Mouse (Mus musculus) layer of hippocampus, adult 11-12 months (tissue): ENCODE measurements at regions not wholly inside any gene's neighbourhood (a gene's known extent, or its start where the extent isn't known, plus 50 kb on each side); places are given as distances from the start of the nearest gene placed in this dataset.

ENCODE experiments used
- DNase-seq: peaks from one replicate; pipeline ENCODE4 v3.0.0; 2022; ENCODE audit warnings: low spot score

DNA sequence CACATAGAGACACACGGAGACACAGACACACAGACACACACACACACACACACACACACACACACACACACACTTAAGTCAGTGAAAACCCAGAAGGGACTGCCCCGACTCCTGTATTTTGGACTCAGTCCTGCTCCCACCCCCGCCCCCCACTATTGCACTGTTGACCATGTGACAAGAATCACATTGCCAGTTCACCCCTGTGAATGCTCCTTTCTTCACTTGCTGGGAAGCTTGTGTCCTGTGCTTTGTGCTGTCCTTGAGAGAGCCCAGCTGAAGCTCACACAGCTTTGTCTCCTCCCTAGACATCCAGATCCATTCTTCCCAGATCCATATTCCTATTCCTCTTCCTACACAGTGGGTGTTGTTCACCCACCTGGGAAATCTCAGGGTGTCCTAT, 400.0 kb downstream of the Cdh26 start:
- DNase-seq: no peak

- DNase-seq: no peak
Measured at GRCm38 (mm10) chr2:178834986-178835385, 404.7 kb downstream of the Cdh26 start.

- DNase-seq: no peak
Measured at GRCm38 (mm10) chr2:178838571-178838970, 408.2 kb downstream of the Cdh26 start.

DNA sequence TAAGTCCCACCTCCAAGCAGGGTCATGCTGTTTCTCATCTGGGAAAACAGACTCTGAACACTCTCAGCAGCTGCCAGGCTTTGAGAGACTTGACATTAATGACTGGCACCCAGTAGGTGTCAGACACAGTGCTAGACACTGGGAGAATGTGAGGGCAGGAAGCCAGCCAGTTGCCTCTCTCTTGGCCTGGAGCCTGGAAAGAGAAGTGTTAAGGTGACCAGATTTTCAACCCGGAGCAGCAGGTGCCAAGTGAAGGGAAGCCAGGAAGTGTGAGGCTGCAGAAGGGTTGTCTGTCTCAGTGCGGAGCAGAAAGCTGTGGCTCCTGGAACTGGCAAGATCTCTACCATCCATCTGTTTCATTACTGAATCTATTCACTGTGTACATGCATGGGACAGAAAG, 410.6 kb downstream of the Cdh26 start:
- peak; percentile 39 for DNase-seq

- peak; percentile 24 for DNase-seq
Measured at GRCm38 (mm10) chr2:178842595-178842994, 412.3 kb downstream of the Cdh26 start.

GRCm38 (mm10) chr2:178843458-178843857, 413.1 kb downstream of the Cdh26 start:
- DNase-seq: no peak

GRCm38 (mm10) chr2:178844561-178844960, 414.2 kb downstream of the Cdh26 start:
- no peak for DNase-seq

- no peak for DNase-seq
Measured at GRCm38 (mm10) chr2:178850320-178850719, 420.0 kb downstream of the Cdh26 start.

GRCm38 (mm10) chr2:178850769-178851168, 420.4 kb downstream of the Cdh26 start:
- DNase-seq: no peak

DNA sequence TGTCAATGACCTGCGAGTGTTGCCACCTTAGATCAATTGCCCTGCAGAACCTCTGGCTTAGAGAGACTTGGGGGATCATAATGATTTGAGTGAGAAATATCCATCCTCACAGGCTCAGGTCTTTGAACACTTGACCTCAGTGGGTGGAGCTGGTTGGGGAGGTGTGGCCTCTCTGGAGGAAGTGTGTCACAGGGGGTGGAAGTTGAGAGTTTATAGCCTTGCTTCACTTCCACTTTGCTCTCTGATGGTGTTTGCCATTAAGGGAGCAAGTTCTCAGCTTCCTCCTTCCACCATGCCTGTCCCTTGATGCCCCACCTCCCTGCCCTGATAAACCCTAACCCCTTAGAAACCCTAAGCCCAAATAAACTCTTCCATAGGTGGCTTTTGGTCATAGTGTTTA, 423.7 kb downstream of the Cdh26 start:
- no peak for DNase-seq

- no peak for DNase-seq
Measured at GRCm38 (mm10) chr2:178854760-178855159, 424.4 kb downstream of the Cdh26 start.

- DNase-seq: no peak
Measured at GRCm38 (mm10) chr2:178862620-178863019, 432.3 kb downstream of the Cdh26 start.

DNA sequence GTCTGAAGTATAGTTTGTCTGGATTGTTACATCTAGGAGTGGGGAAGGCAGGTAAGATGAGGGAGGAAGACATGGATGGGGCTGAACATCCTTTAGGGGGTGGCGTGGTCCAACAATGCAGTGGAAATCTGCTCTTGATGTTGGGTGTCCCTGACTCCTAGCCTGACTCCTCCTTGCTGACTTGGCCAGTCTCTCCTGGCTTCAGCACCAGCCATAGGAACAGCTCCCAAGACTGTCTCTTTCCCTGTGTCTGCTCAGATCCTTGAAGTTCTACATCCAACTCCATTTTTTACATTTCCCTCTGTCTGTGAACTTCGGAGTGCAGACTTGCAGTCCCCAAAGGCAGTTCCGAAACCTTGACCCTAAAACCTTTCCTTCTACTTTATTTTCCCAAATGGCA, 436.8 kb downstream of the Cdh26 start:
- no peak for DNase-seq

GRCm38 (mm10) chr2:178869160-178869559, 438.8 kb downstream of the Cdh26 start:
- DNase-seq: no peak

GRCm38 (mm10) chr2:178878436-178878835, 448.1 kb downstream of the Cdh26 start:
- DNase-seq: no peak

- peak; percentile 40 for DNase-seq
Measured at GRCm38 (mm10) chr2:178885686-178886085, 455.4 kb downstream of the Cdh26 start.

GRCm38 (mm10) chr2:178888704-178889103, 458.4 kb downstream of the Cdh26 start:
- no peak for DNase-seq

GRCm38 (mm10) chr2:178902397-178902796, 472.1 kb downstream of the Cdh26 start:
- no peak for DNase-seq

DNA sequence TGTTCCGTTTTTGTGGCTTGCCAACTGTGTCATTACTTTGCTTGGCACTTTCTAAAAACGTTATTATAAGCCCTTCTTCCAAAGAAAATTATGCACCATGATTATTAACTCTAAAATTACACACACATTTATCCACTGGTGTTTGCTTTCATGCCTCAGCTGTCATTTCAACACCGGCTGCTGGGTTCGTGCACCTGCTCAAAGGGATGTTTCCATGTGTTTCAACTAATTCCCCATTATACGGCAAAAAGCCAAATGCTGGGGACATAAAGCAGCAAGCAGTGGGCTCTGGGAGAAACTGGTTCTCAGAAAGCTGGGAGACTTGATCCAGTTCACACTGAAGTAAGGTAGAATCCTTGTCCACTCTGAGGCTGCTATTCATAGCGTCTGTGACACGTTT, 479.0 kb downstream of the Cdh26 start:
- no peak for DNase-seq

DNA sequence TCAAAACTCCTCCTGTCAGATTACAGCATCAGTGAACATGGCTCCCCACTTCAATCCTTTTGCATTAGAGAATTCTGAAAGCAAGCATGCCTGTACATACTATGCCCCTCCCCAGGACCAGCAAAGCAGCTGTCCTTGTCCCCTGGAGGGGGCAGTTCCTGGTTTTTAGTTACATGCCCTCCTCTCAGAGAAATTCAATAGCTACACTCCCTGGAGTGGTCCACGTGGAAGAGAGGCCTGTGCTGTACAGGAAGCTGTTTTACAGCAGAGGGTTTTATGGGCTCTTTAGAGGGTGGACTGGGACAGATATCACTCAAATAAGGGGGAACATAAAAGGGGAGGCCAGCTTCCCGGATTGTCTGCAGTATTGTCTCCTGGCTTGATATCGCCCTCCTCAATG, 481.3 kb downstream of the Cdh26 start:
- no peak for DNase-seq

- DNase-seq: no peak
Measured at GRCm38 (mm10) chr2:178916316-178917033, 486.1 kb downstream of the Cdh26 start.

DNA sequence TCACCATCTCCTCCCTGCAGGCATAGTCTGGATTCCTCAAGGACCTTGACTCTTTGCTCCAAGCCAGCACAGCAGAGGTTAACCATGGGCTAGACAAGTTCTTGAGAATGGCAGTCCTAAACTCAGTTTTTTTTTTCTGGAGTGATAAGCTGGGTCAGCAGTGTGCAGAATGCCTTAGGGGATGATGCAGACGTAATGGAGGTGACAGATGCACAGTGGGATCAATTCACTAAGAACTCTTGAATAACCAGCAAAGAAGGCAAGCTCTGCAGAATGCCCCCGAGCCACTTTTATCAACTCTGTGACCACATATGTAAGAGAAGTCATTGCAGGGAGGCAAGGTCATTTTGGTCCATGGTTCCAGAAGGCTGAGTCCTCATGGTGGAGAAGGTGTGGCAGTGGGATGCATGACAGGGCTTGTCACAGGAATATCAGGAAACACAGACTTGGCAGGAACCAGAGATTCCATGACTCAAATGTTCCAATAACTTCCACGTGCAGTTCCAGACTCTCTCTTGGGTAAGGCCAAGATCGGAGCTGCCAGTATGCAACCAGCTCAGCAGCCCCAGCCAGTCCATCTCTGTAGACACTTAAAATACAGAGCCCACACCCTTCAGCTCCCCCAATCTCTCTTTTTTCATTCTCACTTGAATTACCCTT, 494.3 kb downstream of the Cdh26 start:
- no peak for DNase-seq

DNA sequence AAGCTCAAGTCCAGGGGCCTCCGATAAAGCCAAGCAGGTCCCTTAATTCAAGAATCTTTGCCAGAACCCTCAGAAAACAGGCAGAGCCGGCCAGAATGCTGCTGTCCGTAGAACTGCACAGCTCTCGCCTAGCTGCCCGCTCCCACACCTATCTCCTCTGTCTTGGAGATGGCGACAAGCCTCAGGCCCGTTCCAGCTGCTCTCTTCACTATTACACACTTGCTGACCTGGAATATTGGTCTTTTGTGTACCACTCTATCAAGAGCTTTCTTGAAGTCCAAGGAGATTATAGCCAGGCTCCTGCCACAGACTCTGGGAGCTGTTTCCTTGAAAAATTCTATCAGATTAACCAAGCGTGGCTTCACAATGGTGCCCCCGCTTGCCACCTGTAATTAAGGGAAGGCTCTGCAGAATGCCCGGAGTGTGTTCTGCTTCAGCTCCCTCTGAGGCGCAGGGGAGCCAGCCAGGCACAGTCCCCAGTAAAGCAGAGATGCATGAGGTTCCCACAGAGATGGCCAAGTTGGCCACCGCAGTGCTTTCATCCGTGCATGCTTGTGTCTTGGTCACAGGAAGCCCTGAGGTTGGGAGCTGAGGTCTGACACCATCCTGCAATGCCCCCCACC, 496.8 kb downstream of the Cdh26 start:
- no peak for DNase-seq
